ENCODE assay signal across 9 mouse cellular contexts in genomic region chr13:104681212-104681611, GRCm38 (mm10).
DNase-seq lines count a peak whose midpoint lies in the region; ATAC-seq lines count a peak whose summit lies in the region.
"Had no signal": no experiment of that assay in that cellular context is flagged by ENCODE, and none has a peak within 500 bp of the region (broad histone marks: within the 10 kb centered on the region; RNA-seq: fewer than 3 reads in every experiment).

No protein-coding gene starts in this region.

- ATAC-seq in activated CD4-positive, CD25-positive, alpha-beta regulatory T cell, adult 4 months: peak; percentile 51
- ATAC-seq in monocyte, adult 5-6 weeks (replicated peaks; ENCODE audit: insufficient number of reproducible peaks, low FRiP score, low TSS enrichment, poor library complexity, severe bottlenecking): no peak

- DNase-seq in gastrocnemius, adult 18-20 months (ENCODE audit: low spot score): peak; percentile 24
- no peak for DNase-seq in gastrocnemius, adult 8-10 months (ENCODE audit: low spot score in 2 of 2)
- peak; percentile 8 to 11 for DNase-seq in left cerebral cortex, adult 9 months (ENCODE audit: low spot score in 2 of 2)
- no peak for DNase-seq in left cerebral cortex, adult 8-10 months (ENCODE audit: low spot score in 2 of 2)
- DNase-seq in retina, adult 2 months (ENCODE audit: low read depth, low spot score): peak; percentile 22
- DNase-seq in layer of hippocampus, postnatal 10 days (ENCODE audit: low spot score in 2 of 2): no peak
- DNase-seq: right cerebral cortex, postnatal 25 days had no signal

Comparison
In these comparisons a context has a peak if more than half of its experiments do, and no peak if none do; other contexts are left out.
1. DNase-seq: peak in gastrocnemius, adult 18-20 months (single experiment), left cerebral cortex, adult 9 months (2 of 2) and retina, adult 2 months (single experiment); none in gastrocnemius, adult 8-10 months (0 of 2), left cerebral cortex, adult 8-10 months (0 of 2) and layer of hippocampus, postnatal 10 days (0 of 2).